Mouse (Mus musculus): Measurements from ENCODE around the gene Dnm3.

- TF ChIP-seq FOSL1 (IDR thresholded peaks at IDR 0.05; ENCODE audit: insufficient read depth, low read length, poor library complexity, severe bottlenecking) (no peak), CTCF (IDR thresholded peaks at IDR 0.05; ENCODE audit: control insufficient read depth, insufficient read depth, insufficient read length) (no peak), MAX (IDR thresholded peaks at IDR 0.05) (no peak), MYOD1 (IDR thresholded peaks at IDR 0.05; ENCODE audit: control insufficient read depth, insufficient read length, low read depth) (no peak), USF1 (IDR thresholded peaks at IDR 0.05; ENCODE audit: low read depth) (no peak), MYOG (IDR thresholded peaks at IDR 0.05; ENCODE audit: control insufficient read depth, extremely low read depth, insufficient read length) (no peak), CEBPB (IDR thresholded peaks at IDR 0.05; ENCODE audit: low read depth) (no peak)
Measured at GRCm38 (mm10) chr1:162047673-162048072, 430.2 kb downstream of the Dnm3 start.

Measured in C2C12 (cell line).